Mouse (Mus musculus): Measurements from ENCODE around the gene Tnrc18.

The Tnrc18 gene

GRCm38 (mm10) chr5:142807661-142808060 is 9.8 kb downstream of the Tnrc18 start:
- DNase-seq = no peak

GRCm38 (mm10) chr5:142803746-142804145 is 13.7 kb downstream of the Tnrc18 start:
- no peak for DNase-seq

GRCm38 (mm10) chr5:142802884-142803283 is 14.6 kb downstream of the Tnrc18 start:
- no peak for DNase-seq

- DNase-seq = no peak
Observed at GRCm38 (mm10) chr5:142801977-142802376, 15.5 kb downstream of the Tnrc18 start.

GRCm38 (mm10) chr5:142800656-142801055 is 16.8 kb downstream of the Tnrc18 start:
- no peak for DNase-seq

- DNase-seq = no peak
Observed at GRCm38 (mm10) chr5:142800198-142800597, 17.3 kb downstream of the Tnrc18 start.

GRCm38 (mm10) chr5:142799259-142799658 is 18.2 kb downstream of the Tnrc18 start:
- no peak for DNase-seq

GRCm38 (mm10) chr5:142798190-142798589 is 19.3 kb downstream of the Tnrc18 start:
- DNase-seq = no peak

- DNase-seq = no peak
Observed at GRCm38 (mm10) chr5:142797620-142798019, 19.8 kb downstream of the Tnrc18 start.

GRCm38 (mm10) chr5:142796921-142797320 is 20.5 kb downstream of the Tnrc18 start:
- DNase-seq = no peak

- DNase-seq = peak; percentile 83 to 84
Observed at GRCm38 (mm10) chr5:142794582-142794981, 22.9 kb downstream of the Tnrc18 start.

- peak in 1 of 2 experiments; percentile 60 for DNase-seq
Observed at GRCm38 (mm10) chr5:142794161-142794560, 23.3 kb downstream of the Tnrc18 start.

GRCm38 (mm10) chr5:142792594-142792993 is 24.9 kb downstream of the Tnrc18 start:
- DNase-seq = no peak

GRCm38 (mm10) chr5:142788279-142788678 is 29.2 kb downstream of the Tnrc18 start:
- no peak for DNase-seq

- DNase-seq = no peak
Observed at GRCm38 (mm10) chr5:142787304-142787905, 30.1 kb downstream of the Tnrc18 start.

- peak in 1 of 2 experiments; percentile 11 for DNase-seq
Observed at GRCm38 (mm10) chr5:142786709-142787108, 30.8 kb downstream of the Tnrc18 start.

- DNase-seq = no peak
Observed at GRCm38 (mm10) chr5:142786215-142786614, 31.2 kb downstream of the Tnrc18 start.

GRCm38 (mm10) chr5:142783142-142783540 is 34.3 kb downstream of the Tnrc18 start:
- DNase-seq = no peak

GRCm38 (mm10) chr5:142782459-142783141 is 34.9 kb downstream of the Tnrc18 start:
- no peak for DNase-seq

- no peak for DNase-seq
Observed at GRCm38 (mm10) chr5:142780579-142780978, 36.9 kb downstream of the Tnrc18 start.

- DNase-seq = no peak
Observed at GRCm38 (mm10) chr5:142778871-142779270, 38.6 kb downstream of the Tnrc18 start.

GRCm38 (mm10) chr5:142778135-142778534 is 39.3 kb downstream of the Tnrc18 start:
- no peak for DNase-seq

GRCm38 (mm10) chr5:142776080-142776479 is 41.4 kb downstream of the Tnrc18 start:
- DNase-seq = no peak

GRCm38 (mm10) chr5:142774771-142775170 is 42.7 kb downstream of the Tnrc18 start:
- no peak for DNase-seq

GRCm38 (mm10) chr5:142771964-142772363 is 45.5 kb downstream of the Tnrc18 start:
- DNase-seq = no peak
